Mouse (Mus musculus) testis, postnatal 10 days (tissue): Measurements from ENCODE around the gene Mrto4.

Source experiments
- DNase-seq: peaks from one replicate; pipeline ENCODE4 v3.0.0; 2021; ENCODE audit warnings: low spot score

Gene Mrto4

GRCm38 (mm10) chr4:139340835-139341234 lies 11.5 kb downstream of the Mrto4 start:
- DNase-seq, result no peak

DNA sequence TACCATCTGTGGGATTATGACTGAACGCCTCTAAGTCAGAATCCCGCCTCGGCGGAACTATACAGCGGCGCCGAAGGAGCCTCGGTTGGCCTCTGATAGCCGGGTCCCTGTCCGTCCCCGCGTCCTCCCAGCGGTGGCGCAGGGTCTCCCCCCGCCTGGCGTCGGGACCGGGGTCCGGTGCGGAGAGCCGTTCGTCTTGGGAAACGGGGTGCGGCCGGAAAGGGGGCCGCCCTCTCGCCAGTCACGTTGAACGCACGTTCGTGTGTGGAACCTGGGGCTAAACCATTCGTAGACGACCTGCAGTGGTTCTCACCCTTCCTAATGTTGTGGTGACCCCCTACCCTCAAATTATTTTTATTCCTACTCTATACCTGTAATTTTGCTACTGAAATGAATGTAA lies 14.2 kb downstream of the Mrto4 start:
- DNase-seq, result no peak

- peak; percentile 96 for DNase-seq
Measured at GRCm38 (mm10) chr4:139336822-139337483, 15.4 kb downstream of the Mrto4 start.

DNA sequence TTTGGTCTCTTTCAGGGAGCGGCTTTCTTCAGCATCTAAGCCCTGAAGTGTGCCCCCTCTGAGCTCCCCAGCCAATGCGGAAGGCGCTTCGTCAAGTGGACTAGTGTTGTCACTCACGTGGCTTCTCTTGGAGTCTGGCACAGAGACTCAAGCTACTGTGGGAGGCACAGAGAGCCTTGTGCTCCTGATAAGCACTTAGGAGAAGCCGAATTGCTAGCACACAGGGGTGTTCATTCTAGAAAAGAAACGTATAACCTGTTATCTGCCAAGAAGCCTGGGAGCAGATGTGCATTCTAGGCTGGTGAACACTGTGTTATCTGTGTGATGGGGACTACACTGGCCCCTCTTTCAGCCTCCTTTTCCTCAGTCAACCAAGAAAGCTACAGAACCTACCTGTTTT lies 16.9 kb downstream of the Mrto4 start:
- DNase-seq, result no peak

GRCm38 (mm10) chr4:139334631-139335295 lies 17.6 kb downstream of the Mrto4 start:
- no peak for DNase-seq

DNA sequence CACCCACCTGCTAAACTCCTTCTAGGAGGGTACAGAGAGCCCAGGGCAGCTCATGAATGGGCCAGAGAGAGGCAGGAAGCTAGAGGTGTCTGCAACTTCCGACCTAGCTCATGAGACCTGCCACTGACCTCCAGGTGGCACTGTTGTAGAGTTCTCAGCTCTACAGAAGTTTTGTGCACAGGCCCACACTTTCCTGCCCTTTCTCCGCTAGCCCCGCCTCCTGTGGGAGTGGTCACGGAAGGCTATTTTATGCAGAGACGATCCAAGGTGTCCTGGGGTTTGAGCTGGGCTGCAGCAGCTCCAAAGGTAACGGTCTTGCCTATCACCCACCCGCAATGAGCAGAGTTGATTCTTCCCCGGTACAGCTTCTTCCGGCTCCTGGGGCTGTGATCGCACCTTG lies 21.8 kb downstream of the Mrto4 start:
- peak; percentile 93 for DNase-seq

- no peak for DNase-seq
Measured at GRCm38 (mm10) chr4:139319740-139320139, 32.6 kb downstream of the Mrto4 start.

DNA sequence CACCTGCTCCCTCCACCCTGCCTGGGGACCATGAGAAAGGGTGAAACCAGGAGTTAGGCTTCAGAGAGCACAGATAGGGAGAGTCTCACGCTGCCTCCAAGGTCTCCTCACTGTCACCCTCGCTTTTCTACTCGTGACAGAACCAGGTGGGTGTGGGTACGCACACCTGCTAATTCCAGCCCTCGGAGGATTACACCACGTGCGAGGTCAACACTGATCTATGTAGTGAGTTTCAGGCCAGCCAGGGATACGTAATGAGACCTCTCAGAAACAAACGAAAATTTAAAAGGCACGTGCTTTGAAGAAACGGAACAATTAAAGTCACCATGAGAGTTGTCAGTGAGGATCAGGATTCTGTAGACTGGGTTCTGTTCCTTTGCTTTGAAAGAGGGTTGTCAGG lies 33.9 kb downstream of the Mrto4 start:
- no peak for DNase-seq

- peak; percentile 73 for DNase-seq
Measured at GRCm38 (mm10) chr4:139312632-139313031, 39.7 kb downstream of the Mrto4 start.

DNA sequence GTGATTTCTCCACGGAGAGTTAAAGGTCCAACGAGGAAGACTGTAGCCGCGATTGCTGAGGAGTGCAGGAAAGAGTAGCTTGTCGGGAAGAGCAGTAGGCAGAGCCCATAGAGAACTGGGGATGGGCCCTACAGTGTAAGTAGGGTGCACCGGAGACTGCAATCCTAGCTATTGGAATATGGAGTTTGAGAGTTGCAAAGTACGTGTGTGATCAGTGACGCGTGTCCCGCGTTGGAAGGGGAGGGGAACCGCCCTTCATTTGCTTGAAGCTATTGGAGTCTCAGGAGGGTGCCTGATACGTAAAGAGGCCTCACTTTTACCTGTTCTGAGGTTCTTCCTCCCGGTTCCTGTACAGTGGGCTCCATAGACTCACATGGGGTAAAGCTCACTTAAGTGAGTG lies 40.7 kb downstream of the Mrto4 start:
- no peak for DNase-seq

DNA sequence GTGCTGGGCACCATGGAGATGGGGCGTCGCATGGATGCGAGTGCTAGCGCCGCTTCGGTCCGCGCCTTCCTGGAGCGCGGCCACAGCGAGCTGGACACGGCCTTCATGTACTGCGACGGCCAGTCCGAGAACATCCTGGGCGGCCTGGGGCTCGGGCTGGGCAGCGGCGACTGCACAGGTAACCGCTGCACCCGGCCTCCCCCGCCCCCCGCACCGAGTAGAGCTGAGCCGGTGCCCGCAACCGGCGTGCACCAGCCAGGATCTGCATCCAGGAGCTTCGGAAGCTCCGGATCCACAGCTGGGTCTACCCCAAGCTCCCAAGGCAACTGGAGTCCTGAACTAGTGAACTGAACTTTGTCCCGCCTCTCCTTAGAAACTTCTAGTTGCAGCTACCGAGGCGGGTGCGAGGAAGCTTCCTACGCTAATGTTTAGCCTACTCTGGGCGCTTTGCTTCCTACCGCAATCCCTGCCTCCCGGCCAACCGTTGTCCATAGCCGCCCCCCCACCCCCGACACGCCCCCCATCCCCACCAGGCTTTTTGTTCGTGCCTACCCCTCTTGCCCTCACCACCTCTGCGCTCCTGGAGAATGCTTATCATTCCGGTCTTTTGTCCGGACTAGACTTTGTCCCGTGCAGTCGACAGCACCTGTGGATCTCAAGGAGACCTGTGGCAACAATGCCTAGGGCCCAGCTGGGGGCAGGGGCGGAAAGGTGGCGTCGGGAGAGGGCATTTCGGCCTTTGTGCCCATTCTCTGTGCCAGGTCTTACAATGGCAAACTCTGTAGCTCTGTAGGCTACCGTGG lies 41.3 kb downstream of the Mrto4 start:
- no peak for DNase-seq

GRCm38 (mm10) chr4:139310171-139310898 lies 42.0 kb downstream of the Mrto4 start, which contains the start of the genes Pqlc2 and Akr7a5:
Gene Pqlc2 (minus strand): TSS chr4:139310708.
Gene Akr7a5 (plus strand): TSS chr4:139310744.
- peak; percentile 100 for DNase-seq

- no peak for DNase-seq
Measured at GRCm38 (mm10) chr4:139309651-139310050, 42.7 kb downstream of the Mrto4 start.

- no peak for DNase-seq
Measured at GRCm38 (mm10) chr4:139307916-139308315, 44.5 kb downstream of the Mrto4 start.

- DNase-seq, result no peak
Measured at GRCm38 (mm10) chr4:139305521-139305920, 46.9 kb downstream of the Mrto4 start.

- no peak for DNase-seq
Measured at GRCm38 (mm10) chr4:139302241-139302640, 50.1 kb downstream of the Mrto4 start.

GRCm38 (mm10) chr4:139301780-139302179 lies 50.6 kb downstream of the Mrto4 start:
- no peak for DNase-seq

DNA sequence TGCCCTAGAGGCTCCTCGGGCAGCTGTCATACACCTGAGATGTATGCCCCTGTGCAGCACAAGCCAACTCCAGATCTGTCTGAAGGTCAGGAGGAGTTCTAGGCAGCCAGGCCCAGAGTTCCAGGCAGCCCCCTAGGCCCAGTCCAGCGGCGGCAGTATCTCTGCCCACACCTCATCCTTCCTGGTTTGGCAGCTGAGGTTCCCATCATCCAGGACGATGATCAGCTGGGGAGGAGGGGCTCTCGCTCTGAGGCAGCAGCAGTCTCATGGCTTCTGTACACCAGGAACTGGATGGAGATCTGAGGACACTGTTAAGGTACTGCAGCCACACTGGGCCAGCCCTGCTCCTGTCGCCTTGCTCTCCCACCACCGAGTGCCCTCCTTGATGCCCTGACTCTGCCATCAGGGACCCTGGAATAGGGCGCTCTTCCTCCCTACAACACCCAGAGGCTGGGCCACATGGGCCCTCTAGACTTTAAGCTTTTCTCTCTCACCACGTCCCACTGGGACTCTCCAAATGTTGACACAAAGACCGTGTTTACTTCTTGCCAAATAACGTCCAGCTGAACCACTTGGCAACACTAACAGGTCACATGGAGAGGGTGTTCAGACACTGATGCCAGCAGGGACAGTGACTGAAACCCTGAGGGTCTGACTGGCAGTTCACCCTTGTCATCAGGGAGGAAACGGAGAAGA lies 53.6 kb downstream of the Mrto4 start:
- no peak for DNase-seq

- DNase-seq, result peak; percentile 77
Measured at GRCm38 (mm10) chr4:139297566-139297965, 54.8 kb downstream of the Mrto4 start.
